ENCODE assay signal across 8 mouse cellular contexts in the genomic region with DNA sequence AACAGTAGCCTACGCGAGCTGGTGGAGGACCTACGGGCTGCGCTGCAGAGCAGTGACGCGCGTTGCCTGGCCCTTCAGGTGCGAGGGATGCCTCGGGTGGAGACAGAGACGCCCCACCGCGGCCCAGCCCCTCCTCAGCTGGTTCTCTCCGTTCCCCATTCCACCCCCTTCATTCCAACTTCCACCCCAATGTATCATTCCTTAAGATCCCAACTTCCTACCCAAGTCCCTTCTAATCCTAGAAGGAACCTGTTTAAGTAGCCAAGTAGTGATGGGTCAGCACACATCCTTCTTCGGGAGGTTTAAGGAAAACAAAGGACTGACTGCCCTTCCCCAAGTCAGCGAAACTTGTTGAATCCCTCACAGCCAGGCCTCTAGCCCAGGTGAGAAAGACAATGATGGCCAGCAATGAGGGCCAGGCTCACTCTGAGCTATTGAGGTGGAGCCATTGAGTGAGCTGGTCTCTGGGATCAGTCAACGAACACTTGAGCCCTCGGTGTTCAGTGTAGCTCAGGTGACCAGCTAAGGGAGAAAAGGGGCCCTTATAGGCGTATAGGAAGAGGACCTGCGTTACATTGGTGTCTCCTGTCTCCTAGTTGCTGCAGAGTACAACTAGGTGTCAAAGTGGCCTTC. TPM values are rescaled to one million over a fixed set of nuclear protein-coding genes. Genes with fewer than 3 reads are reported as not detected.
DNase-seq lines count a peak whose midpoint lies in the region; ATAC-seq and TF ChIP-seq lines count a peak whose summit lies in the region.

No protein-coding gene starts in this region.

- H3K27me3 ChIP-seq in erythroblast, embryonic 14.5 days (ENCODE audit: control insufficient read depth), result peaks cover 98% of the 10 kb centered on the region
- no peaks in the 10 kb centered on the region; the same call in 1 of the 2 replicates for H3K27me3 ChIP-seq in testis, adult 2 months (ENCODE audit: control insufficient read depth, insufficient read depth, low read length)
- H3K27me3 ChIP-seq in liver, embryonic 15.5 days, result peaks cover 99% of the 10 kb centered on the region

- H3K4me2 ChIP-seq in liver, embryonic 15.5 days, result peak overlapping the region; percentile 67

- H3K36me3 ChIP-seq in erythroblast, embryonic 14.5 days (ENCODE audit: control insufficient read depth), result no peaks in the 10 kb centered on the region
- H3K36me3 ChIP-seq in testis, adult 2 months (ENCODE audit: control insufficient read depth, insufficient read depth, low read length), result no peaks in the 10 kb centered on the region
- H3K36me3 ChIP-seq in liver, embryonic 15.5 days (replicated peaks), result no peaks in the 10 kb centered on the region

- no peak overlapping the region for H3K9ac ChIP-seq in liver, embryonic 15.5 days

- TF ChIP-seq CTCF in testis, adult 2 months (IDR thresholded peaks at IDR 0.05; ENCODE audit: control insufficient read depth, insufficient read depth, insufficient replicate concordance, low read depth, low read length), result no peak

- TF ChIP-seq POLR2A in testis, adult 2 months (IDR thresholded peaks at IDR 0.05; ENCODE audit: control insufficient read depth, low read depth, low read length), result no peak

- peaks cover 9% of the 10 kb centered on the region for H3K4me1 ChIP-seq in erythroblast, embryonic 14.5 days (ENCODE audit: control insufficient read depth)
- H3K4me1 ChIP-seq in testis, adult 2 months (ENCODE audit: control insufficient read depth, insufficient read depth, low read length), result peaks cover 7% of the 10 kb centered on the region
- H3K4me1 ChIP-seq in liver, embryonic 15.5 days (replicated peaks), result peaks cover 34% of the 10 kb centered on the region

- WGBS in liver, embryonic 15.5 days (ENCODE audit: insufficient replicate concordance), result 6% methylated on average over 19 of the region's 19 CpGs

- DNase-seq in testis, postnatal 14 days (ENCODE audit: low spot score), result no peak
- no peak for DNase-seq in urinary bladder, postnatal 4 days (ENCODE audit: low spot score in 2 of 2)
- DNase-seq in spleen, postnatal 14 days (ENCODE audit: low spot score in 2 of 2), result no peak
- DNase-seq in kidney, adult 8-10 months, result no peak

- H3K9me3 ChIP-seq in erythroblast, embryonic 14.5 days (ENCODE audit: control insufficient read depth, low read length), result peaks cover 24% of the 10 kb centered on the region
- H3K9me3 ChIP-seq in liver, embryonic 15.5 days (replicated peaks), result no peaks in the 10 kb centered on the region

- ATAC-seq in erythroblast, adult 5-6 weeks (replicated peaks; ENCODE audit: low FRiP score, poor library complexity, severe bottlenecking), result no peak
- ATAC-seq in liver, embryonic 15.5 days (ENCODE audit: insufficient read depth), result no peak

- H3K4me3 ChIP-seq in erythroblast, embryonic 14.5 days (replicated peaks), result peak overlapping the region; percentile 38
- peak overlapping the region; percentile 59 for H3K4me3 ChIP-seq in testis, adult 2 months (ENCODE audit: control insufficient read depth, low read depth, low read length)
- peak overlapping the region; percentile 47 for H3K4me3 ChIP-seq in liver, embryonic 15.5 days (replicated peaks)

- H3K27ac ChIP-seq in testis, adult 2 months (ENCODE audit: control insufficient read depth, insufficient read depth, low read depth, low read length), result no peak overlapping the region
- H3K27ac ChIP-seq in liver, embryonic 15.5 days (replicated peaks), result no peak overlapping the region

RNA-seq across cellular contexts. Expression of a gene that starts 0.9 kb away (rescaled TPM):
- polyA plus RNA-seq in erythroblast, embryonic 14.5 days (2012), result not detected in 2 replicates
- not detected in 2 replicates for total RNA-seq in erythroblast, adult 5-6 weeks (2015; ENCODE audit: low replicate concordance)
- total RNA-seq in erythroblast, adult 5-6 weeks (2017; ENCODE audit: low replicate concordance), result not detected in 2 replicates
- 0.68 and 0.85 TPM in 2 replicates for polyA plus RNA-seq in testis, adult 2 months (2012; rRNA removed)
- polyA plus RNA-seq in liver, embryonic 15.5 days (2015; fragmentation: Nextera tagmentation; extraction: Ambion mirVana), result 0.15 and 0.16 TPM in 2 replicates

RNA-seq across cellular contexts. Expression of a gene that starts 46.3 kb away (rescaled TPM):
- polyA plus RNA-seq in erythroblast, embryonic 14.5 days (2012), result 8.1 and 8.8 TPM in 2 replicates
- 5.4 and 7.7 TPM in 2 replicates for total RNA-seq in erythroblast, adult 5-6 weeks (2015; ENCODE audit: low replicate concordance)
- total RNA-seq in erythroblast, adult 5-6 weeks (2017; ENCODE audit: low replicate concordance), result 4.9 and 5.6 TPM in 2 replicates
- 0.17 TPM in 1 of 2 replicates, not detected in the other for polyA plus RNA-seq in testis, adult 2 months (2012; rRNA removed)
- polyA plus RNA-seq in liver, embryonic 15.5 days (2015; fragmentation: Nextera tagmentation; extraction: Ambion mirVana), result 26.8 and 29.9 TPM in 2 replicates

RNA-seq across cellular contexts. Expression of a gene that starts 59.6 kb away (rescaled TPM):
- polyA plus RNA-seq in erythroblast, embryonic 14.5 days (2012), result 1.7 TPM in 2 replicates
- 37.8 and 43.4 TPM in 2 replicates for total RNA-seq in erythroblast, adult 5-6 weeks (2015; ENCODE audit: low replicate concordance)
- total RNA-seq in erythroblast, adult 5-6 weeks (2017; ENCODE audit: low replicate concordance), result 71.8 and 86.0 TPM in 2 replicates
- polyA plus RNA-seq in testis, adult 2 months (2012; rRNA removed), result 3.3 and 3.8 TPM in 2 replicates
- polyA plus RNA-seq in liver, embryonic 15.5 days (2015; fragmentation: Nextera tagmentation; extraction: Ambion mirVana), result 14.6 and 15.5 TPM in 2 replicates
